22 mouse cellular contexts compared by ENCODE assay signal in genomic region chr4:85539677-85540076, GRCm38 (mm10). TPM values are rescaled to one million over a fixed set of nuclear protein-coding genes. Genes with fewer than 3 reads are reported as not detected.
DNase-seq lines count a peak whose midpoint lies in the region; ATAC-seq and TF ChIP-seq lines count a peak whose summit lies in the region.
"Had no signal": no experiment of that assay in that cellular context is flagged by ENCODE, and none has a peak within 500 bp of the region (broad histone marks: within the 10 kb centered on the region; RNA-seq: fewer than 3 reads in every experiment).

No protein-coding gene starts in this region.

- H3K27me3 ChIP-seq in embryonic facial prominence, embryonic 11.5 days (ENCODE audit: control insufficient read depth, insufficient read depth, low read length): no peaks in the 10 kb centered on the region
- no peaks in the 10 kb centered on the region for H3K27me3 ChIP-seq in embryonic facial prominence, embryonic 10.5 days (replicated peaks; ENCODE audit: low read depth, poor library complexity, severe bottlenecking)
- no peaks in the 10 kb centered on the region for H3K27me3 ChIP-seq in lung, embryonic 16.5 days (ENCODE audit: control insufficient read depth, insufficient read depth, low read depth, low read length)
- H3K27me3 ChIP-seq: embryonic facial prominence, embryonic 13.5 days; forebrain, embryonic 13.5 days; hindbrain, embryonic 12.5 days; hindbrain, embryonic 15.5 days had no signal

- H3K4me2 ChIP-seq in embryonic facial prominence, embryonic 11.5 days (ENCODE audit: low read depth, low read length): no peak overlapping the region
- H3K4me2 ChIP-seq in lung, embryonic 16.5 days (ENCODE audit: low read depth, low read length): no peak overlapping the region
- H3K4me2 ChIP-seq: embryonic facial prominence, embryonic 13.5 days; forebrain, embryonic 13.5 days; heart, embryonic 11.5 days; hindbrain, embryonic 12.5 days; hindbrain, embryonic 15.5 days had no signal

- no peak for TF ChIP-seq CTCF in lung, adult 2 months (IDR thresholded peaks at IDR 0.05; ENCODE audit: insufficient read depth, low read length)

- TF ChIP-seq POLR2A in lung, adult 2 months (IDR thresholded peaks at IDR 0.05; ENCODE audit: borderline replicate concordance, extremely low read depth, low read depth, low read length): no peak

- H3K9me3 ChIP-seq in embryonic facial prominence, embryonic 11.5 days (replicated peaks; ENCODE audit: control insufficient read depth, low read length): no peaks in the 10 kb centered on the region
- H3K9me3 ChIP-seq in embryonic facial prominence, embryonic 10.5 days: no peaks in the 10 kb centered on the region
- no peaks in the 10 kb centered on the region for H3K9me3 ChIP-seq in lung, embryonic 16.5 days (ENCODE audit: control insufficient read depth, low read length)
- H3K9me3 ChIP-seq: embryonic facial prominence, embryonic 13.5 days; forebrain, embryonic 10.5 days; forebrain, embryonic 13.5 days; hindbrain, embryonic 12.5 days; hindbrain, embryonic 15.5 days had no signal

- H3K36me3 ChIP-seq in embryonic facial prominence, embryonic 11.5 days (replicated peaks; ENCODE audit: control insufficient read depth, insufficient read depth, low read depth, low read length): no peaks in the 10 kb centered on the region
- H3K36me3 ChIP-seq in embryonic facial prominence, embryonic 10.5 days (replicated peaks): no peaks in the 10 kb centered on the region
- no peaks in the 10 kb centered on the region for H3K36me3 ChIP-seq in lung, embryonic 16.5 days (ENCODE audit: control insufficient read depth, insufficient read depth, low read length)
- H3K36me3 ChIP-seq: embryonic facial prominence, embryonic 13.5 days; forebrain, embryonic 10.5 days; hindbrain, embryonic 12.5 days; hindbrain, embryonic 15.5 days had no signal

- no peak overlapping the region for H3K27ac ChIP-seq in embryonic facial prominence, embryonic 11.5 days (replicated peaks; ENCODE audit: low read depth, low read length)
- H3K27ac ChIP-seq in embryonic facial prominence, embryonic 10.5 days (replicated peaks): no peak overlapping the region
- no peak overlapping the region for H3K27ac ChIP-seq in lung, embryonic 16.5 days (ENCODE audit: low read length)
- H3K27ac ChIP-seq: embryonic facial prominence, embryonic 13.5 days; forebrain, embryonic 10.5 days; forebrain, embryonic 13.5 days; gastrocnemius, adult 2 months; hindbrain, embryonic 12.5 days; hindbrain, embryonic 15.5 days had no signal

- no peak overlapping the region for H3K4me3 ChIP-seq in embryonic facial prominence, embryonic 11.5 days (ENCODE audit: low read depth, low read length)
- no peak overlapping the region for H3K4me3 ChIP-seq in embryonic facial prominence, embryonic 10.5 days
- H3K4me3 ChIP-seq in lung, embryonic 16.5 days (ENCODE audit: low read length): no peak overlapping the region
- no peak overlapping the region for H3K4me3 ChIP-seq in lung, adult 2 months (replicated peaks; ENCODE audit: extremely low read depth, low read depth, low read length)
- H3K4me3 ChIP-seq: embryonic facial prominence, embryonic 13.5 days; forebrain, embryonic 10.5 days; forebrain, embryonic 13.5 days; gastrocnemius, adult 2 months; hindbrain, embryonic 12.5 days; hindbrain, embryonic 15.5 days had no signal

- peak; percentile 43 for DNase-seq in embryonic facial prominence, embryonic 11.5 days (ENCODE audit: low spot score)
- no peak for DNase-seq in embryonic facial prominence, embryonic 10.5 days (ENCODE audit: low spot score)
- no peak for DNase-seq in lung, adult 2 months
- peak; percentile 3 for DNase-seq in lung, postnatal 36 days
- no peak for DNase-seq in lung, postnatal 4 days
- DNase-seq: adrenal gland, adult 8-10 months; adrenal gland, postnatal 25 days; cerebellum, adult 18-20 months; cerebellum, adult 9-10 months; cerebellum, postnatal 14 days; gastrocnemius, adult 2 months; gastrocnemius, postnatal 14 days; heart, adult 11 months had no signal

- H3K9ac ChIP-seq in embryonic facial prominence, embryonic 11.5 days (replicated peaks; ENCODE audit: low read length): no peak overlapping the region
- no peak overlapping the region for H3K9ac ChIP-seq in lung, embryonic 16.5 days (ENCODE audit: low read length)
- H3K9ac ChIP-seq: embryonic facial prominence, embryonic 13.5 days; forebrain, embryonic 13.5 days; hindbrain, embryonic 12.5 days; hindbrain, embryonic 15.5 days had no signal

- 53% methylated on average over 5 of the region's 5 CpGs for WGBS in embryonic facial prominence, embryonic 11.5 days
- 69% methylated on average over 5 of the region's 5 CpGs for WGBS in embryonic facial prominence, embryonic 10.5 days
- WGBS in lung, embryonic 16.5 days: 51% methylated on average over 5 of the region's 5 CpGs
- 60% methylated on average over 5 of the region's 5 CpGs for WGBS in lung, adult 2 months

- no peak for ATAC-seq in embryonic facial prominence, embryonic 11.5 days (replicated peaks; ENCODE audit: insufficient number of reproducible peaks, low FRiP score, low TSS enrichment, low read depth)
- peak; percentile 76 for ATAC-seq in lung, embryonic 16.5 days (ENCODE audit: low read depth)
- ATAC-seq: activated CD4-positive, CD25-positive, alpha-beta regulatory T cell, adult 4 months; forebrain, embryonic 13.5 days; forebrain, embryonic 16.5 days had no signal

- H3K4me1 ChIP-seq in embryonic facial prominence, embryonic 11.5 days (ENCODE audit: control insufficient read depth, insufficient read depth, low read length): no peaks in the 10 kb centered on the region
- H3K4me1 ChIP-seq in embryonic facial prominence, embryonic 10.5 days: 0 out of 2 replicates have a peak, but pooled peaks cover 3% of the 10 kb centered on the region
- no peaks in the 10 kb centered on the region for H3K4me1 ChIP-seq in lung, embryonic 16.5 days (replicated peaks; ENCODE audit: control insufficient read depth, insufficient read depth, low read length)
- peaks cover 3% of the 10 kb centered on the region; the same call in 1 of the 2 replicates for H3K4me1 ChIP-seq in lung, adult 2 months (ENCODE audit: control insufficient read depth, insufficient read depth, low read length)
- H3K4me1 ChIP-seq: forebrain, embryonic 10.5 days; forebrain, embryonic 13.5 days; hindbrain, embryonic 12.5 days; hindbrain, embryonic 15.5 days had no signal

RNA-seq across cellular contexts. Expression of gene Adamtsl1, which starts 25.7 kb away (rescaled TPM):
- polyA plus RNA-seq in embryonic facial prominence, embryonic 11.5 days (2014; fragmentation: Nextera tagmentation; extraction: Ambion mirVana): 8.5 and 8.8 TPM in 2 replicates
- 3.8 and 6.9 TPM in 2 replicates for polyA plus RNA-seq in embryonic facial prominence, embryonic 10.5 days (2016; fragmentation: Nextera tagmentation; extraction: Ambion mirVana)
- 16.9 and 23.0 TPM in 2 replicates for polyA plus RNA-seq in lung, embryonic 16.5 days (2015; fragmentation: Nextera tagmentation; extraction: Ambion mirVana)
- 8.4 and 10.8 TPM in 2 replicates for polyA plus RNA-seq in lung, adult 2 months (2012; rRNA removed)

Comparison
In these comparisons a context has a peak if more than half of its experiments do, and no peak if none do; other contexts are left out.
1. DNase-seq: peak in embryonic facial prominence, embryonic 11.5 days (single experiment) and lung, postnatal 36 days (single experiment); none in embryonic facial prominence, embryonic 10.5 days (single experiment), lung, adult 2 months (single experiment) and lung, postnatal 4 days (0 of 2).